Mouse (Mus musculus) MEL (cell line): ENCODE data around the gene Polr2e. TPM values are rescaled to one million over a fixed set of nuclear protein-coding genes. Genes with fewer than 3 reads are reported as not detected.

Experiments
- DNase-seq: peaks from one replicate; pipeline ENCODE4 v3.0.0; 2011; ENCODE audit warnings: low read depth, low spot score
- H3K27ac ChIP-seq: 2 replicates; pipeline ENCODE4 v1.5.1; 2012; ENCODE audit warnings: low read depth, mild to moderate bottlenecking, control low read depth, low read length, moderate library complexity; ENCODE audit not compliant: control insufficient read depth
- H3K27me3 ChIP-seq, 2 experiments: fragments of 150-350 bp in 1 of 2; sonication (generic) in 1 of 2; 2 replicates each; pipeline ENCODE4 v1.6.1; 2012; ENCODE audit warnings: low read length in 2 of 2, mild to moderate bottlenecking in 2 of 2, improper control_type of control experiment in 1 of 2, moderate library complexity in 1 of 2; ENCODE audit not compliant: insufficient read depth in 2 of 2, control insufficient read depth in 1 of 2
- H3K36me3 ChIP-seq, 2 experiments: 2 replicates each; pipeline ENCODE4 v1.6.1; 2012 to 2014; ENCODE audit warnings: low read length in 2 of 2, improper control_type of control experiment in 1 of 2, inconsistent platforms in 1 of 2, mild to moderate bottlenecking in 1 of 2; ENCODE audit not compliant: insufficient read depth in 2 of 2, control insufficient read depth in 1 of 2
- H3K4me1 ChIP-seq, 2 experiments: fragments of 150-350 bp in 1 of 2; sonication (generic) in 1 of 2; 2 replicates each; pipeline ENCODE4 v1.6.1; 2012; ENCODE audit warnings: low read length in 2 of 2, improper control_type of control experiment in 1 of 2, mild to moderate bottlenecking in 1 of 2; ENCODE audit not compliant: insufficient read depth in 2 of 2, control insufficient read depth in 1 of 2
- H3K4me3 ChIP-seq, 2 experiments: fragments of 150-350 bp in 1 of 2; sonication (generic) in 1 of 2; 2 replicates each; pipeline ENCODE4 v1.5.1; 2012; ENCODE audit warnings: low read depth in 2 of 2, low read length in 2 of 2, mild to moderate bottlenecking in 2 of 2, moderate library complexity in 2 of 2, control low read depth in 1 of 2, improper control_type of control experiment in 1 of 2; ENCODE audit not compliant: control insufficient read depth in 1 of 2, insufficient read depth in 1 of 2
- H3K79me2 ChIP-seq: 2 replicates; pipeline ENCODE4 v1.6.1; 2012; ENCODE audit warnings: mild to moderate bottlenecking, low read length, moderate library complexity; ENCODE audit not compliant: control insufficient read depth, poor library complexity, insufficient read depth
- H3K9ac ChIP-seq: 2 replicates; pipeline ENCODE4 v1.6.1; 2012; ENCODE audit warnings: low read depth, mild to moderate bottlenecking, control low read depth, low read length, moderate library complexity; ENCODE audit not compliant: control insufficient read depth, poor library complexity, severe bottlenecking
- H3K9me3 ChIP-seq: fragments of 150-350 bp; sonication (generic); replicated peaks from 2 replicates; pipeline ENCODE4 v1.6.1; 2012; ENCODE audit warnings: mild to moderate bottlenecking, low read length, improper control_type of control experiment, moderate library complexity; ENCODE audit not compliant: insufficient read depth
- CHD2 ChIP-seq: IDR thresholded peaks from 2 replicates; pipeline ENCODE4 v1.6.1; 2011; ENCODE audit warnings: low read length, improper control_type of control experiment
- CTCF ChIP-seq, 3 experiments: IDR thresholded peaks in 2 of 3; conservative IDR thresholded peaks in 1 of 3; 2 replicates each; pipeline ENCODE4 v1.5.1; 2011 to 2012; ENCODE audit warnings: low read length in 3 of 3, low read depth in 2 of 3, mild to moderate bottlenecking in 2 of 3, improper control_type of control experiment in 1 of 3, inconsistent platforms in 1 of 3, mixed read lengths in 1 of 3, moderate library complexity in 1 of 3; ENCODE audit not compliant: control insufficient read depth in 1 of 3, insufficient read depth in 1 of 3, poor library complexity in 1 of 3, severe bottlenecking in 1 of 3
- ETS1 ChIP-seq: IDR thresholded peaks from 2 replicates; pipeline ENCODE4 v1.6.1; 2012; ENCODE audit warnings: low read depth, mild to moderate bottlenecking, inconsistent platforms, low read length, improper control_type of control experiment, moderate library complexity
- GATA1 ChIP-seq: IDR thresholded peaks from 2 replicates; pipeline ENCODE4 v1.6.1; 2011; ENCODE audit warnings: low read depth, low read length, improper control_type of control experiment
- HCFC1 ChIP-seq: IDR thresholded peaks from 2 replicates; pipeline ENCODE4 v1.6.1; 2012; ENCODE audit warnings: low read depth, mild to moderate bottlenecking, inconsistent platforms, low read length, improper control_type of control experiment, moderate library complexity
- JUND ChIP-seq: IDR thresholded peaks from 2 replicates; pipeline ENCODE4 v1.6.1; 2011; ENCODE audit warnings: low read depth, mild to moderate bottlenecking, improper control_type of control experiment, low read length
- KAT2A ChIP-seq: conservative IDR thresholded peaks from 2 replicates; pipeline ENCODE4 v1.6.1; 2012; ENCODE audit warnings: low read depth, low read length, improper control_type of control experiment, inconsistent platforms
- MAFK ChIP-seq: IDR thresholded peaks from 2 replicates; pipeline ENCODE4 v1.6.1; 2011; ENCODE audit warnings: low read depth, mild to moderate bottlenecking, low read length, improper control_type of control experiment, borderline replicate concordance
- MAX ChIP-seq: IDR thresholded peaks from 2 replicates; pipeline ENCODE4 v1.6.1; 2011; ENCODE audit warnings: low read length, improper control_type of control experiment
- MAZ ChIP-seq: IDR thresholded peaks from 2 replicates; pipeline ENCODE4 v1.6.1; 2012; ENCODE audit warnings: low read depth, mild to moderate bottlenecking, inconsistent platforms, low read length, improper control_type of control experiment
- MEF2A ChIP-seq: IDR thresholded peaks from 2 replicates; pipeline ENCODE4 v1.6.1; 2014; ENCODE audit warnings: low read depth, mild to moderate bottlenecking, inconsistent platforms, low read length, improper control_type of control experiment; ENCODE audit not compliant: poor library complexity, insufficient replicate concordance, severe bottlenecking; ENCODE audit errors: extremely low read depth
- MXI1 ChIP-seq: IDR thresholded peaks from 2 replicates; pipeline ENCODE4 v1.6.1; 2011; ENCODE audit warnings: mild to moderate bottlenecking, low read depth, low read length, improper control_type of control experiment
- MYC ChIP-seq: IDR thresholded peaks from 2 replicates; pipeline ENCODE4 v1.6.1; 2011; ENCODE audit warnings: low read depth, mild to moderate bottlenecking, low read length, improper control_type of control experiment, moderate library complexity
- NELFE ChIP-seq: IDR thresholded peaks from 2 replicates; pipeline ENCODE4 v1.6.1; 2011; ENCODE audit warnings: low read depth, low read length, improper control_type of control experiment
- NRF1 ChIP-seq: IDR thresholded peaks from 2 replicates; pipeline ENCODE4 v1.6.1; 2014; ENCODE audit warnings: low read depth, mild to moderate bottlenecking, inconsistent platforms, low read length, improper control_type of control experiment, moderate library complexity; ENCODE audit not compliant: poor library complexity, insufficient read depth, severe bottlenecking
- POLR2A ChIP-seq, 2 experiments: IDR thresholded peaks; 2 replicates each; pipeline ENCODE4 v1.6.1; 2011 to 2012; ENCODE audit warnings: low read length in 2 of 2, mild to moderate bottlenecking in 2 of 2, control low read depth in 1 of 2, improper control_type of control experiment in 1 of 2, low read depth in 1 of 2, moderate library complexity in 1 of 2; ENCODE audit not compliant: control insufficient read depth in 1 of 2, insufficient read depth in 1 of 2, poor library complexity in 1 of 2
- POLR2AphosphoS2 ChIP-seq: IDR thresholded peaks from 2 replicates; pipeline ENCODE4 v1.6.1; 2011; ENCODE audit warnings: low read length, improper control_type of control experiment
- SIN3A ChIP-seq: IDR thresholded peaks from 2 replicates; pipeline ENCODE4 v1.6.1; 2012; ENCODE audit warnings: low read length, improper control_type of control experiment, inconsistent platforms
- TBP ChIP-seq: IDR thresholded peaks from 2 replicates; pipeline ENCODE4 v1.8.0; 2011; ENCODE audit warnings: low read depth, low read length, improper control_type of control experiment
- UBTF ChIP-seq: IDR thresholded peaks from 2 replicates; pipeline ENCODE4 v1.6.1; 2012; ENCODE audit warnings: low read depth, mild to moderate bottlenecking, inconsistent platforms, low read length, improper control_type of control experiment, moderate library complexity, borderline replicate concordance; ENCODE audit not compliant: insufficient read depth
- USF1 ChIP-seq: IDR thresholded peaks from 2 replicates; pipeline ENCODE4 v1.6.1; 2014; ENCODE audit warnings: low read depth, mild to moderate bottlenecking, inconsistent platforms, low read length, improper control_type of control experiment, moderate library complexity
- USF2 ChIP-seq, 2 experiments: IDR thresholded peaks; 2 replicates each; pipeline ENCODE4 v1.6.1; 2011 to 2012; ENCODE audit warnings: improper control_type of control experiment in 2 of 2, low read length in 2 of 2, borderline replicate concordance in 1 of 2, inconsistent platforms in 1 of 2, low read depth in 1 of 2, mild to moderate bottlenecking in 1 of 2; ENCODE audit not compliant: insufficient read depth in 1 of 2
- ZMIZ1 ChIP-seq: IDR thresholded peaks from 2 replicates; pipeline ENCODE4 v1.6.1; 2012; ENCODE audit warnings: low read depth, mild to moderate bottlenecking, inconsistent platforms, low read length, improper control_type of control experiment, moderate library complexity
- polyA plus RNA-seq, 2 experiments: library from polyadenylated mRNA; stranded (reverse) in 1 of 2; unstranded in 1 of 2; fragments of >175 nt in 1 of 2; fragments of >200 nt in 1 of 2; gene quantifications; 2 replicates each; pipeline versions ENCODE4 v1.2.1 to v1.2.4; 2012; ENCODE audit warnings: low replicate concordance in 2 of 2, low read depth in 1 of 2; ENCODE audit not compliant: insufficient read length in 2 of 2, insufficient read depth in 1 of 2, missing spikeins in 1 of 2
- total RNA-seq: library from RNA; depleted of rRNA; stranded (reverse); fragments of 300-350 nt; gene quantifications from 2 replicates; pipeline ENCODE4 v1.2.3, GENCODE M21; 2012; rRNA removed

Gene Polr2e
- total RNA-seq (156 and 169 TPM in 2 replicates), polyA plus RNA-seq (100 to 1,000 TPM; 258 to 279 TPM)

- Histone ChIP-seq H3K79me2 (peaks cover 19% of the 10 kb centered on the region), H3K9ac (peak within 1 kb of the TSS; percentile 89), H3K36me3 (peaks cover 0 to 6% of the 10 kb centered on the region in 2 experiments; a peak in 3 of 4 replicates), H3K4me3 (peak within 1 kb of the TSS; percentile 64 to 95), H3K4me1 (peaks cover 0 to 17% of the 10 kb centered on the region in 2 experiments; a peak in 3 of 4 replicates), H3K9me3 (no peaks in the 10 kb centered on the region), H3K27me3 (no peaks in the 10 kb centered on the region), H3K27ac (peak within 1 kb of the TSS; percentile 50)
- peak; percentile 98 for DNase-seq
- TF ChIP-seq USF1, result no peak
- TF ChIP-seq POLR2AphosphoS2, result peak; percentile 62; the same call in 1 of the 2 replicates
- no peak for TF ChIP-seq USF2 (IDR thresholded peaks at IDR 0.05; ENCODE audit: borderline replicate concordance in 1 of 2, insufficient read depth in 1 of 2, low read depth in 1 of 2, low read length in 2 of 2)
- no peak; the same call in 1 of the 2 replicates for TF ChIP-seq ETS1
- no peak for TF ChIP-seq MEF2A
- peak; percentile 86 for TF ChIP-seq SIN3A
- TF ChIP-seq ZMIZ1, result 0 out of 2 replicates have a peak, but pooled peaks have one; percentile 33
- TF ChIP-seq MAFK, result no peak
- TF ChIP-seq JUND, result no peak
- no peak for TF ChIP-seq UBTF
- TF ChIP-seq MAZ, result peak; percentile 89; the same call in 1 of the 2 replicates
- TF ChIP-seq POLR2A (IDR thresholded peaks at IDR 0.05; ENCODE audit: control insufficient read depth in 1 of 2, insufficient read depth in 1 of 2, low read depth in 1 of 2, low read length in 2 of 2, poor library complexity in 1 of 2), result peak in 1 of 2 experiments; percentile 93; a peak in 2 of 4 replicates
- TF ChIP-seq CHD2, result peak; percentile 97
- TF ChIP-seq KAT2A, result no peak; the same call in 1 of the 2 replicates
- TF ChIP-seq NRF1, result peak; percentile 98; the same call in 1 of the 2 replicates
- TF ChIP-seq TBP, result peak; percentile 94
- TF ChIP-seq HCFC1, result peak; percentile 95
- TF ChIP-seq MAX, result peak; percentile 100
- TF ChIP-seq GATA1, result peak; percentile 58; the same call in 1 of the 2 replicates
- peak; percentile 90 for TF ChIP-seq NELFE
- TF ChIP-seq MXI1, result peak; percentile 99
- TF ChIP-seq MYC, result peak; percentile 69; the same call in 1 of the 2 replicates
- 0 out of 6 replicates have a peak, but pooled peaks of 1 of the 3 experiments have one; percentile 5 for TF ChIP-seq CTCF (IDR thresholded peaks at IDR 0.05 in 2 of 3, conservative IDR thresholded peaks at IDR 0.05 in 1 of 3; ENCODE audit: control insufficient read depth in 1 of 3, insufficient read depth in 1 of 3, low read depth in 2 of 3, low read length in 3 of 3, poor library complexity in 1 of 3, severe bottlenecking in 1 of 3)
These were observed at the start of gene Polr2e for GRCm38 (mm10) chr10:80039559-80039979. TSS of gene Polr2e (minus strand) at chr10:80039795.
